Mouse (Mus musculus) E14TG2a.4 (cell line): ENCODE measurements around the gene Abracl.

Experiments used
- H3K27me3 ChIP-seq: 2 replicates; pipeline ENCODE4 v1.6.1; 2014; ENCODE audit warnings: low read length, control low read depth; ENCODE audit not compliant: insufficient read depth
- H3K36me3 ChIP-seq: 2 replicates; pipeline ENCODE4 v1.6.1; 2014; ENCODE audit warnings: low read length, control low read depth; ENCODE audit not compliant: insufficient read depth
- H3K4me1 ChIP-seq: replicated peaks from 2 replicates; pipeline ENCODE4 v1.6.1; 2014; ENCODE audit warnings: low read depth, low read length, control low read depth
- H3K4me3 ChIP-seq: replicated peaks from 2 replicates; pipeline ENCODE4 v1.5.1; 2014; ENCODE audit warnings: mild to moderate bottlenecking, low read length
- H3K9me3 ChIP-seq: 2 replicates; pipeline ENCODE4 v1.6.1; 2014; ENCODE audit warnings: low read length, control low read depth
- CTCF ChIP-seq: conservative IDR thresholded peaks from 2 replicates; pipeline ENCODE4 v1.5.1; 2014; ENCODE audit warnings: low read length
- NANOG ChIP-seq: IDR thresholded peaks from 2 replicates; pipeline ENCODE4 v1.6.1; 2014; ENCODE audit warnings: borderline replicate concordance, low read length, mixed read lengths
- POU5F1 ChIP-seq: IDR thresholded peaks from 2 replicates; pipeline ENCODE4 v1.6.1; 2014; ENCODE audit warnings: low read length, borderline replicate concordance

Abracl gene

DNA sequence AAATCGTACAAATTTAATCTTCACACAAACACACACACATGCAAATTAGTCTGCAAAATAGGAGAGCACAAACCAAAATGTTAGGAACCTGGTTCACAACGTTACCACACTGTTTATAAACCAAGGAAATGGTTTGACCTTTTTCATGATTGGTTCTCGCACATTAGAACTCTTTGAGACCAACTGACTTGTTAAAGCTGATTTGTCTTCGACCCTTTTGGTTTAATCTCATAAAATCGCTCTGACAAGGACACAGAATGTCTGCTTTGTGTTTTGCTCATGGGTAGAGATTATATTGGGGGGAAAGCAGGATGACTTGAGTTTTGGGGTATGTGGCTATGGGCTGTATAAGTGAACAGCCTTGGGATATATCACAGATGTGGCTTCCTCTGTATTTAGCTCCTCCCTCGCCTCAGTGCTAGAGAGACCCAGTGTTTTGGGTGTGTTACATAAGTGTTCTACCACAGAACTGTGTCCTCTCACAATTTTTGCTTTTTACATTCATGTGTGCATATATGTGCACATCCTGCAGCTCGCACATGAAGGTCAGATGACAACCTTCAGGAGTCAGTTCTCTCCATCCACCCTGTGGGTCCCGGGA, 35.2 kb downstream of the Abracl start:
- Histone ChIP-seq H3K36me3 (no peaks in the 10 kb centered on the region), H3K4me1 (no peaks in the 10 kb centered on the region), H3K4me3 (no peak overlapping the region), H3K9me3 (no peaks in the 10 kb centered on the region), H3K27me3 (no peaks in the 10 kb centered on the region)
- TF ChIP-seq NANOG: no peak
- TF ChIP-seq CTCF: no peak
- TF ChIP-seq POU5F1: no peak

- TF ChIP-seq CTCF (no peak), NANOG (no peak), POU5F1 (no peak)
- H3K4me3 ChIP-seq: no peak overlapping the region
- no peaks in the 10 kb centered on the region for H3K36me3 ChIP-seq
- no peaks in the 10 kb centered on the region for H3K27me3 ChIP-seq
- H3K4me1 ChIP-seq: no peaks in the 10 kb centered on the region
- no peaks in the 10 kb centered on the region for H3K9me3 ChIP-seq
Measured at GRCm38 (mm10) chr10:17983313-17983712, 39.8 kb downstream of the Abracl start.

- no peaks in the 10 kb centered on the region; the same call in 1 of the 2 replicates for H3K4me1 ChIP-seq
- TF ChIP-seq POU5F1 (no peak), NANOG (no peak), CTCF (no peak)
- H3K36me3 ChIP-seq: no peaks in the 10 kb centered on the region
- H3K4me3 ChIP-seq: no peak overlapping the region
- no peaks in the 10 kb centered on the region for H3K9me3 ChIP-seq
- peaks cover 4% of the 10 kb centered on the region; the same call in 1 of the 2 replicates for H3K27me3 ChIP-seq
Measured at GRCm38 (mm10) chr10:17966090-17966489, 57.0 kb downstream of the Abracl start.
